Mouse (Mus musculus) hindbrain, embryonic 14.5 days (tissue): Measurements from ENCODE around the gene Lrrc8d. TPM values are rescaled to one million over a fixed set of nuclear protein-coding genes. Genes with fewer than 3 reads are reported as not detected.
A peak's percentile ranks its signal among the peaks of the same experiment; 100 is the strongest.
"Not testable (repeated sequence)": the region's sequence is repeated elsewhere in the genome, so short reads cannot be mapped to it uniquely, and the experiment has no call there.

ENCODE experiments used
- ATAC-seq: fragments of 200-750 bp; cut with Nextera tagmentation; 2 replicates; pipeline ENCODE4 v1.8.0; 2017; ENCODE audit warnings: moderate number of reproducible peaks, mild to moderate bottlenecking, moderate TSS enrichment, moderate library complexity; ENCODE audit not compliant: low FRiP score
- DNase-seq: peaks from one replicate; pipeline ENCODE4 v3.0.0-alpha.2; 2015; ENCODE audit warnings: low spot score
- H3K27ac ChIP-seq: fragments of 300-500 bp; sonication (generic); 2 replicates; pipeline ENCODE4 v1.5.1; 2014; ENCODE audit warnings: mild to moderate bottlenecking, moderate library complexity
- H3K27me3 ChIP-seq: fragments of 300-500 bp; sonication (generic); 2 replicates; pipeline ENCODE4 v1.6.1; 2014; ENCODE audit warnings: mild to moderate bottlenecking, low read length, mixed read lengths; ENCODE audit not compliant: control insufficient read depth, insufficient read depth
- H3K36me3 ChIP-seq: fragments of 300-500 bp; sonication (generic); replicated peaks from 2 replicates; pipeline ENCODE4 v1.6.1; 2014; ENCODE audit not compliant: control insufficient read depth, insufficient read depth
- H3K4me1 ChIP-seq: fragments of 300-500 bp; sonication (generic); replicated peaks from 2 replicates; pipeline ENCODE4 v1.6.1; 2014; ENCODE audit warnings: antibody characterized with exemption, low read length, mixed read lengths; ENCODE audit not compliant: control insufficient read depth, insufficient read depth
- H3K4me2 ChIP-seq: fragments of 300-500 bp; sonication (generic); replicated peaks from 2 replicates; pipeline ENCODE4 v1.6.1; 2014; ENCODE audit warnings: mild to moderate bottlenecking, moderate library complexity
- H3K4me3 ChIP-seq: fragments of 300-500 bp; sonication (generic); replicated peaks from 2 replicates; pipeline ENCODE4 v1.5.1; 2014; ENCODE audit warnings: mild to moderate bottlenecking, low read length
- H3K9ac ChIP-seq: fragments of 300-500 bp; sonication (generic); 2 replicates; pipeline ENCODE4 v1.6.1; 2014
- H3K9me3 ChIP-seq: fragments of 300-500 bp; sonication (generic); 2 replicates; pipeline ENCODE4 v1.6.1; 2016; ENCODE audit warnings: low read length; ENCODE audit not compliant: control insufficient read depth
- WGBS: fragments of 180-500 bp; shearing (Covaris S2); extraction: QIAGEN DNeasy Blood & Tissue Kit; methylation state at CpG from one replicate; pipeline ENCODE4 v1.1.7; 2014; 5-methylcytosine and 5-hydroxymethylcytosine counted together
- polyA plus RNA-seq: library from polyadenylated mRNA; unstranded; fragments of >200 nt; fragmentation: Nextera tagmentation; extraction: Ambion mirVana; gene quantifications from 2 replicates; pipeline ENCODE4 v1.2.1, GENCODE M21; 2014

The Lrrc8d gene
- polyA plus RNA-seq, 1 experiment from 2014 or later: 38.4 TPM

- 95% methylated on average over 5 of the region's 5 CpGs for WGBS
- ATAC-seq: no peak
- Histone ChIP-seq H3K9me3 (no peaks in the 10 kb centered on the region), H3K4me1 (no peaks in the 10 kb centered on the region), H3K9ac (no peak overlapping the region), H3K36me3 (no peaks in the 10 kb centered on the region), H3K27ac (no peak overlapping the region), H3K27me3 (no peaks in the 10 kb centered on the region), H3K4me2 (no peak overlapping the region), H3K4me3 (no peak overlapping the region)
- DNase-seq: no peak
Observed at GRCm38 (mm10) chr5:105861616-105862015, 161.8 kb downstream of the Lrrc8d start.

GRCm38 (mm10) chr5:105865110-105865628 is 165.4 kb downstream of the Lrrc8d start:
- not testable (repeated sequence) for H3K4me1 ChIP-seq, H3K9ac ChIP-seq, H3K36me3 ChIP-seq, H3K9me3 ChIP-seq, H3K27ac ChIP-seq, ATAC-seq, DNase-seq, H3K27me3 ChIP-seq, H3K4me2 ChIP-seq, H3K4me3 ChIP-seq
- 49% methylated on average over 5 of the region's 5 CpGs for WGBS

- WGBS: 40% methylated on average over 4 of the region's 4 CpGs
- no peak overlapping the region for H3K27ac ChIP-seq
- no peaks in the 10 kb centered on the region for H3K4me1 ChIP-seq
- H3K9me3 ChIP-seq: no peaks in the 10 kb centered on the region
- no peaks in the 10 kb centered on the region for H3K36me3 ChIP-seq
- no peak overlapping the region for H3K4me3 ChIP-seq
- no peak overlapping the region for H3K9ac ChIP-seq
- ATAC-seq: no peak
- H3K27me3 ChIP-seq: no peaks in the 10 kb centered on the region
- no peak for DNase-seq
- H3K4me2 ChIP-seq: no peak overlapping the region
Observed at GRCm38 (mm10) chr5:105867427-105867826, 167.7 kb downstream of the Lrrc8d start.

GRCm38 (mm10) chr5:105867841-105868447 is 168.2 kb downstream of the Lrrc8d start:
- 65% methylated on average over 16 of the region's 16 CpGs for WGBS
- no peaks in the 10 kb centered on the region for H3K36me3 ChIP-seq
- no peak overlapping the region for H3K9ac ChIP-seq
- no peaks in the 10 kb centered on the region for H3K9me3 ChIP-seq
- DNase-seq (peak; percentile 70), ATAC-seq (peak; percentile 51; the same call in 1 of the 2 replicates)
- H3K4me2 ChIP-seq: no peak overlapping the region
- no peak overlapping the region for H3K4me3 ChIP-seq
- H3K27ac ChIP-seq: no peak overlapping the region
- H3K4me1 ChIP-seq: no peaks in the 10 kb centered on the region
- no peaks in the 10 kb centered on the region for H3K27me3 ChIP-seq

GRCm38 (mm10) chr5:105868593-105868992 is 168.8 kb downstream of the Lrrc8d start:
- no peak overlapping the region for H3K4me2 ChIP-seq
- DNase-seq (peak; percentile 95), ATAC-seq (peak; percentile 71; the same call in 1 of the 2 replicates)
- no peaks in the 10 kb centered on the region for H3K36me3 ChIP-seq
- H3K4me3 ChIP-seq: no peak overlapping the region
- WGBS: 24% methylated on average over 3 of the region's 3 CpGs
- H3K4me1 ChIP-seq: no peaks in the 10 kb centered on the region
- no peak overlapping the region for H3K9ac ChIP-seq
- H3K27me3 ChIP-seq: no peaks in the 10 kb centered on the region
- H3K9me3 ChIP-seq: no peaks in the 10 kb centered on the region
- no peak overlapping the region for H3K27ac ChIP-seq

DNA sequence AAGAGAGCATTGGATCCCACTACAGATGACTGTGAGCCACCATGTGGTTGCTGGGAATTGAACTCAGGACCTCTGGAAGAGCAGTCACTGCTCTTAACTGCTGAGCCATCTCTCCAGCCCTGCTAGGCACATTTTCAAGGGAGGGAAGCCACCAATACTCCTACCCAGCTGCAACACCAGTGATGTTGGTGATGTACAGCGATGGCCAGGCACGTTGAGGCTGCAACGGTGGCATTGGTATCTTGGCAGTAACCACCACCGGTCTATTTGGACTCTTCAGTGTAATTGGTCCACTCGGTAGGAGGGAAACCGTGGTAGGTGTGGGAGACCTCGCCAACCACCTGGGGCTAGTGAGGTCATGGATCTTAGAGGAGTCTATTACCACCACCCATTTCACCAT is 170.0 kb downstream of the Lrrc8d start:
- Histone ChIP-seq H3K27me3 (no peaks in the 10 kb centered on the region), H3K9me3 (no peaks in the 10 kb centered on the region), H3K9ac (no peak overlapping the region), H3K36me3 (no peaks in the 10 kb centered on the region), H3K4me1 (no peaks in the 10 kb centered on the region), H3K4me3 (no peak overlapping the region), H3K4me2 (no peak overlapping the region), H3K27ac (no peak overlapping the region)
- WGBS: 87% methylated on average over 7 of the region's 7 CpGs
- DNase-seq (no peak), ATAC-seq (no peak)

- Histone ChIP-seq H3K4me1 (no peaks in the 10 kb centered on the region; the same call in 1 of the 2 replicates), H3K27ac (no peak overlapping the region), H3K36me3 (no peaks in the 10 kb centered on the region), H3K9ac (no peak overlapping the region), H3K27me3 (no peaks in the 10 kb centered on the region), H3K4me2 (no peak overlapping the region), H3K9me3 (no peaks in the 10 kb centered on the region), H3K4me3 (no peak overlapping the region)
- 81% methylated on average over 3 of the region's 3 CpGs for WGBS
- DNase-seq: no peak
- no peak for ATAC-seq
Observed at GRCm38 (mm10) chr5:105871140-105871539, 171.4 kb downstream of the Lrrc8d start.

DNA sequence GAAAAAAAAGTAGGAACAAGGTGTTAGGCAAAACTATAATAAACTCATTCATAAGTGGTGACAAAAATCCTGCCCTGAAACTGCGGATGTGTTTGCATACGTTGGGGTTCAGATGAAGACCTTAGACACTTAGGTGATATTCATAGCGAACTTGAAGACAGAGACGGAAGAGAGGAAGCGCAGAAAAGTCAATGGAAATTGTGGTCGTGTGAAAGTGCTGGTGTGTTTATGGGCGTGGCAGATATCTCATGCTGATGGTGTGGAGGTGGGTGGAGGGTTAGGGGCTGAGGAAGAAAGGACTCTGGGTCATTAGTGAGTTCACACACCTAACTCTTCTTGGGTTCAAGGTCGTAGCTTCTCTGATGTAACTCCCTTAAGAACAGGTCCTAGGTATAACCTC is 172.4 kb downstream of the Lrrc8d start:
- H3K4me2 ChIP-seq: no peak overlapping the region
- H3K36me3 ChIP-seq: no peaks in the 10 kb centered on the region
- H3K9me3 ChIP-seq: no peaks in the 10 kb centered on the region
- ATAC-seq (no peak), DNase-seq (no peak)
- no peaks in the 10 kb centered on the region for H3K27me3 ChIP-seq
- H3K9ac ChIP-seq: no peak overlapping the region
- no peak overlapping the region for H3K27ac ChIP-seq
- no peak overlapping the region for H3K4me3 ChIP-seq
- H3K4me1 ChIP-seq: no peaks in the 10 kb centered on the region; the same call in 1 of the 2 replicates
- WGBS: 85% methylated on average over 8 of the region's 8 CpGs

- H3K9ac ChIP-seq: no peak overlapping the region
- no peak overlapping the region for H3K4me3 ChIP-seq
- no peak for ATAC-seq
- peaks cover 4% of the 10 kb centered on the region for H3K4me1 ChIP-seq
- H3K27ac ChIP-seq: no peak overlapping the region
- no peaks in the 10 kb centered on the region for H3K27me3 ChIP-seq
- WGBS: 57% methylated on average over 7 of the region's 7 CpGs
- no peaks in the 10 kb centered on the region for H3K9me3 ChIP-seq
- no peak overlapping the region for H3K4me2 ChIP-seq
- no peak for DNase-seq
- H3K36me3 ChIP-seq: no peaks in the 10 kb centered on the region
Observed at GRCm38 (mm10) chr5:105872916-105873315, 173.1 kb downstream of the Lrrc8d start.

GRCm38 (mm10) chr5:105873774-105874173 is 174.0 kb downstream of the Lrrc8d start:
- DNase-seq: no peak
- ATAC-seq: no peak
- Histone ChIP-seq H3K9ac (no peak overlapping the region), H3K27ac (no peak overlapping the region), H3K9me3 (no peaks in the 10 kb centered on the region), H3K4me1 (peaks cover 12% of the 10 kb centered on the region), H3K36me3 (no peaks in the 10 kb centered on the region), H3K4me3 (no peak overlapping the region), H3K4me2 (no peak overlapping the region), H3K27me3 (no peaks in the 10 kb centered on the region)
- WGBS: 80% methylated on average over 3 of the region's 3 CpGs
